Mouse (Mus musculus): ENCODE results near the gene Hoxa7.

The Hoxa7 gene

GRCm38 (mm10) chr6:52256956-52257355, 35.3 kb upstream of the Hoxa7 start:
- in situ Hi-C loops (cut with MboI, MseI) = loop anchor here (25.0 kb wide), 2 partner anchors 330 to 580 kb away; no protein-coding TSS in a partner anchor

- in situ Hi-C loops (cut with MboI, MseI) = loop anchor here (5.0 to 25.0 kb wide), 3 partner anchors 37 to 583 kb away; no protein-coding TSS in a partner anchor
Measured at GRCm38 (mm10) chr6:52253511-52254500, 32.2 kb upstream of the Hoxa7 start.

- in situ Hi-C loops (cut with MboI, MseI) = loop anchor here (5.0 to 25.0 kb wide), 3 partner anchors 36 to 584 kb away; no protein-coding TSS in a partner anchor
Measured at GRCm38 (mm10) chr6:52252775-52253376, 31.2 kb upstream of the Hoxa7 start.

GRCm38 (mm10) chr6:52252016-52252774, 30.5 kb upstream of the Hoxa7 start:
- in situ Hi-C loops (cut with MboI, MseI) = loop anchor here (5.0 to 25.0 kb wide), 3 partner anchors 35 to 585 kb away; no protein-coding TSS in a partner anchor

- in situ Hi-C loops (cut with MboI, MseI) = loop anchor here (5.0 to 25.0 kb wide), 3 partner anchors 34 to 586 kb away; no protein-coding TSS in a partner anchor
Measured at GRCm38 (mm10) chr6:52251177-52251879, 29.7 kb upstream of the Hoxa7 start.

- in situ Hi-C loops (cut with MboI, MseI) = loop anchor here (5.0 to 25.0 kb wide), 3 partner anchors 33 to 587 kb away; no protein-coding TSS in a partner anchor
Measured at GRCm38 (mm10) chr6:52249826-52250225, 28.2 kb upstream of the Hoxa7 start.

GRCm38 (mm10) chr6:52249415-52249738, 27.7 kb upstream of the Hoxa7 start:
- in situ Hi-C loops (cut with MboI, MseI) = no loop called here

- in situ Hi-C loops (cut with MboI, MseI) = no loop called here
Measured at GRCm38 (mm10) chr6:52248638-52249414, 27.2 kb upstream of the Hoxa7 start.

- in situ Hi-C loops (cut with MboI, MseI) = no loop called here
Measured at GRCm38 (mm10) chr6:52247766-52248637, 26.3 kb upstream of the Hoxa7 start.

- in situ Hi-C loops (cut with MboI, MseI) = no loop called here
Measured at GRCm38 (mm10) chr6:52246916-52247315, 25.3 kb upstream of the Hoxa7 start.

GRCm38 (mm10) chr6:52246403-52246803, 24.7 kb upstream of the Hoxa7 start:
- in situ Hi-C loops (cut with MboI, MseI) = no loop called here

GRCm38 (mm10) chr6:52245757-52246142, 24.1 kb upstream of the Hoxa7 start, which contains the start of gene Hoxa11:
Hoxa11 (minus strand) TSS chr6:52245810.
- in situ Hi-C loops (cut with MboI, MseI) = no loop called here

GRCm38 (mm10) chr6:52245040-52245756, 23.5 kb upstream of the Hoxa7 start:
- in situ Hi-C loops (cut with MboI, MseI) = no loop called here

GRCm38 (mm10) chr6:52244471-52245039, 22.9 kb upstream of the Hoxa7 start:
- in situ Hi-C loops (cut with MboI, MseI) = no loop called here

- in situ Hi-C loops (cut with MboI, MseI) = no loop called here
Measured at GRCm38 (mm10) chr6:52243681-52244121, 22.0 kb upstream of the Hoxa7 start.

GRCm38 (mm10) chr6:52242801-52243332, 21.2 kb upstream of the Hoxa7 start:
- in situ Hi-C loops (cut with MboI, MseI) = no loop called here

GRCm38 (mm10) chr6:52241001-52241621, 19.5 kb upstream of the Hoxa7 start:
- in situ Hi-C loops (cut with MboI, MseI) = no loop called here
